Mouse (Mus musculus) midbrain, postnatal 0 days (tissue): ENCODE results near the gene Tlcd2. TPM values are rescaled to one million over a fixed set of nuclear protein-coding genes. Genes with fewer than 3 reads are reported as not detected.
"Not testable (repeated sequence)": the region's sequence is repeated elsewhere in the genome, so short reads cannot be mapped to it uniquely, and the experiment has no call there.

Source experiments
- ATAC-seq: fragments of 200-750 bp; cut with Nextera tagmentation; 2 replicates; pipeline ENCODE4 v1.8.0; 2017; ENCODE audit warnings: moderate number of reproducible peaks, mild to moderate bottlenecking, moderate TSS enrichment, moderate library complexity; ENCODE audit not compliant: low FRiP score
- DNase-seq: peaks from one replicate; pipeline ENCODE4 v3.0.0-alpha.2; 2015; ENCODE audit warnings: low spot score
- H3K27ac ChIP-seq: fragments of 300-500 bp; sonication (generic); 2 replicates; pipeline ENCODE4 v1.5.1; 2014; ENCODE audit warnings: low read depth, mild to moderate bottlenecking, low read length, mixed read lengths
- H3K27me3 ChIP-seq: fragments of 300-500 bp; sonication (generic); 2 replicates; pipeline ENCODE4 v1.6.1; 2014; ENCODE audit warnings: low read length, control low read depth, mixed read lengths; ENCODE audit not compliant: insufficient read depth
- H3K36me3 ChIP-seq: fragments of 300-500 bp; sonication (generic); 2 replicates; pipeline ENCODE4 v1.6.1; 2014; ENCODE audit warnings: low read length, control low read depth, mixed read lengths; ENCODE audit not compliant: insufficient read depth
- H3K4me1 ChIP-seq: fragments of 300-500 bp; sonication (generic); 2 replicates; pipeline ENCODE4 v1.6.1; 2014; ENCODE audit warnings: mild to moderate bottlenecking, control low read depth, antibody characterized with exemption, low read length, mixed read lengths; ENCODE audit not compliant: insufficient read depth
- H3K4me2 ChIP-seq: fragments of 300-500 bp; sonication (generic); 2 replicates; pipeline ENCODE4 v1.6.1; 2014; ENCODE audit warnings: low read depth, mild to moderate bottlenecking, low read length, mixed read lengths; ENCODE audit not compliant: poor library complexity, severe bottlenecking
- H3K4me3 ChIP-seq: fragments of 300-500 bp; sonication (generic); 2 replicates; pipeline ENCODE4 v1.5.1; 2014; ENCODE audit warnings: low read depth, mild to moderate bottlenecking, low read length, moderate library complexity
- H3K9ac ChIP-seq: fragments of 300-500 bp; sonication (generic); replicated peaks from 2 replicates; pipeline ENCODE4 v1.6.1; 2014; ENCODE audit warnings: mild to moderate bottlenecking, low read length, moderate library complexity, mixed read lengths; ENCODE audit not compliant: poor library complexity, severe bottlenecking
- H3K9me3 ChIP-seq: fragments of 300-500 bp; sonication (generic); 2 replicates; pipeline ENCODE4 v1.6.1; 2016; ENCODE audit warnings: low read length, control low read depth
- CTCF ChIP-seq: IDR thresholded peaks from 2 replicates; pipeline ENCODE4 v1.5.1; 2016; ENCODE audit warnings: antibody characterized with exemption, mild to moderate bottlenecking
- WGBS: fragments of 180-500 bp; shearing (Covaris S2); extraction: QIAGEN DNeasy Blood & Tissue Kit; methylation state at CpG from one replicate; pipeline ENCODE4 v1.1.7; 2014; 5-methylcytosine and 5-hydroxymethylcytosine counted together
- polyA plus RNA-seq: library from polyadenylated mRNA; unstranded; fragments of >200 nt; fragmentation: Nextera tagmentation; extraction: Ambion mirVana; gene quantifications from 2 replicates; pipeline ENCODE4 v1.2.1, GENCODE M21; 2015
- total RNA-seq: library from RNA; depleted of rRNA; stranded (reverse); fragments of >200 nt; gene quantifications from 2 replicates; pipeline ENCODE4 v1.2.3, GENCODE M21; 2014

Gene Tlcd2
- total and polyA plus RNA-seq, 2 experiments from 2014 or later: 0.66 to 1.9 TPM

- 93% methylated on average over 8 of the region's 8 CpGs for WGBS
- H3K4me2 ChIP-seq: no peak overlapping the region
- peaks cover 22% of the 10 kb centered on the region for H3K36me3 ChIP-seq
- no peak for DNase-seq
- no peak overlapping the region for H3K9ac ChIP-seq
- H3K27me3 ChIP-seq: no peaks in the 10 kb centered on the region
- H3K4me1 ChIP-seq: peaks cover 13% of the 10 kb centered on the region; the same call in 1 of the 2 replicates
- no peak overlapping the region for H3K4me3 ChIP-seq
- TF ChIP-seq CTCF: no peak
- ATAC-seq: no peak
- no peak overlapping the region for H3K27ac ChIP-seq
- no peaks in the 10 kb centered on the region for H3K9me3 ChIP-seq
Observed at GRCm38 (mm10) chr11:75452081-75452480, 9.4 kb upstream of the Tlcd2 start.

DNA sequence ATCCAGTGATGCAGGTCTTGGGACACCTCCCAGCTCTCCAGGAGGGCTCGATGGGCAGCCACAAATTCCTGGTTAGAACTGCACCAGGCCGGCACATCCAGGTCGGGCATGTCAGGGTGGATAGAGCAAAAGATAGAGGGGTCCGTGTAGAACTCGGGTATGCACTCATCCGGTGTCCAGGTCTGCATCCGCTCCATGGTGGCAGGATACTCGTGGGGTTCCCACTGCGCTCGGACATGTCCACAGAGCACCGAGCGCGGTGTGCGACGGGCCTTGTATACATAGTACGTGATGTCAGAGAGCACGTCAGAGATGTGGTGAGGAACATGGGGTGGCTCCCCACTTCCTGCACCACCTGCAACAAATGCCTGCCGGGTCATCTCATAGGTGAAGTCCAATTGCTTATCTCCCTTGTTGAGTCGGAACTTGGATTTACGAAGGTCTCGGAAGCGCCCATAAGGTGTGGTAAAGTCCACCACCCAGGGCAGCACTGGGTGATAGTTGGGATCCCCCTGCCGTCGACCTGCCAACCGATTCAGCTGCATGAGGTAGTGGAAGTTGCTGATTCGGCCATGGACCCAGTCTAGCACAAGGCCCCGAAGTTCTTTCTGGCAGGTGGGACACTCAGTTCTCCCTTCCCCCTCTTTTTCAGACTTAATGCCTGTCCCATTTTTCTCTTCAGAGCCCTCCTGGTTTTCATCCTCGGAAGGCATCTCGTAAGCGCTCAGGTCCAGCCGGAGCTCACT lies 8.5 kb upstream of the Tlcd2 start:
- Histone ChIP-seq H3K27ac (no peak overlapping the region), H3K4me2 (peak overlapping the region; percentile 100; the same call in 1 of the 2 replicates), H3K4me3 (peak overlapping the region; percentile 73; the same call in 1 of the 2 replicates), H3K9me3 (no peaks in the 10 kb centered on the region), H3K9ac (no peak overlapping the region), H3K27me3 (no peaks in the 10 kb centered on the region), H3K36me3 (peaks cover 14% of the 10 kb centered on the region), H3K4me1 (peaks cover 13% of the 10 kb centered on the region; the same call in 1 of the 2 replicates)
- no peak for TF ChIP-seq CTCF
- DNase-seq (no peak), ATAC-seq (no peak)
- 94% methylated on average over 31 of the region's 31 CpGs for WGBS

DNA sequence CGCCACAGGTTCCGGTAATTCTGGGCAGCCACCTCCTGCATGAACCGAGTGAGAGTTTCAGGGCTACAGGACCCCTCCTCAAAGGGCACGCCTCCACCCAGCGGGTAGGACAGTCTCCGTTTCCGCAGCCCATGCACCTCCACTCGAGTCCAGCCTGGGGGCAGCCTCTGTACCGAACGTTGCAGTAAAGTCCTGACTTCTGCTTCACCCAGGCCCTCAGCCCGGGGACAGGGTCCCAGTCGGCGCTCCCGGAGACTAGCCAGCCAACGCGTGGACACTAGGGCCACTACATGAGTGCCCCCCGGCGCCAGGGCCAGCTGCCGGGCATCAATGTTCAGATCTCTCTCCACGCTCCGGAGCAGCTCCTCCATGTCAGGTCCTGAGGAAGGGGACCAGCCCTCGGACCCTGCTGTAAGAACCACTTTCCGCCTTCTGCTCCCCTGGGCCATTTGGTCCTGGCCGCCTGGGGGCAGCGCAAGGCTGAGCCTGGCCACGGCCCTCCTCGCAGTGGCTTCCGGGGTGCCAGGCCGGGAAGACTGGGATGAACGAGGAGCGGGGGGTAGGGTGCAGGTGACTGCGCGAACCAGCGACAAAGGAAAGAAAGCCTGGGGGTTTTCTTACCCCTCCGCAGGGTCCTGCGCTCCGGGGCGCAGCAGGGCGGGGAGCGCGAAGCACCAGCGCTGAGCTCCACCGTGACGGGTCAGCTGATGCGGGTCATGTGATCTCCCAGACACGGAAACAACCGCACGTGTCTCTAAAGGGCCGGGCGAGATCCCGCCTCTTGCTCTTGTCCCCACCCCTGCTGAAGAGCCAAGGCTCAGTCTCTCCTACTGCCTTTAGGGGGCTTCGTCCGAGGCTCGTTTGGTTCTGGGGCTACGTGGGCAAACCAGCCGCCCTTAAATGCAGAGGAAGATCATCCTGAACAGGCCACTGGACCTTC lies 7.3 kb upstream of the Tlcd2 start, which contains the start of gene Wdr81:
TSS of gene Wdr81 (minus strand) at position 727 of the 940 bp plus-strand sequence.
- Histone ChIP-seq H3K9me3 (no peaks in the 10 kb centered on the region), H3K27ac (peak within 1 kb of the TSS; percentile 34), H3K4me1 (peaks cover 13% of the 10 kb centered on the region; the same call in 1 of the 2 replicates), H3K4me3 (peak within 1 kb of the TSS; percentile 73), H3K4me2 (peak within 1 kb of the TSS; percentile 100), H3K36me3 (peaks cover 4% of the 10 kb centered on the region), H3K9ac (peak within 1 kb of the TSS; percentile 75), H3K27me3 (no peaks in the 10 kb centered on the region)
- peak; percentile 51 for TF ChIP-seq CTCF
- WGBS: 3% methylated on average over 54 of the region's 56 CpGs
- peak; percentile 91 for ATAC-seq
- DNase-seq: peak; percentile 94

DNA sequence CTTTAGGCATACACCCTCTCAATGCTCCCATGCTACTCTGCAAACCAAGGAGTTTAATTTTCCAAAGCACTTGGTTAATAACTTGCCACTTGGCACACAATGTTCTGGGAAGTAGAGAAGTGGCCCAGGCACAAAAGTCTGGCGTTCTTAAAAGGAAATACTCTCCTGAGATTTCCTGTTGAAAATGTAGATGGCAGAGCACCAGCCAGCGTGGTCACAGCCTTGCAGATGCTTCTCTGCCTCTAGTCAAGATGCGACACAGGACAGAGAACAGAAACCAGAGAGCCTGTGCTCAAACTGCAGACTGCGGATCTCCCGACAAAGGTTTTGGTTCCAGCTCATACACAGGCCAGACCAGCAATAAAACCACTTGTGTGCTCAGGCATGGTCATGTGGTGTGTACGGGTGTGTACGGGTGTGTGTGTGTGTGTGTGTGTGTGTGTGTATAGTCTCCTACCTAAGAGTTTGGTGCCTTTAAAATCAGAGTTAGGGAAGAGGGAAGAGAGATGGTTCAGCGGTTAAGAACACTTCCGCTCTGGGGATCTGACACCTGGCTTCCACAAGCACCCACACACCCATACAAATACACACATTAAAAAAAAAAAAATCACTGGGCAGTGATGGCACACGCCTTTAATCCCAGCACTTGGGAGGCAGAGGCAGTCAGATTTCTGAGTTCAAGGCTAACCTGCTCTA lies 6.3 kb upstream of the Tlcd2 start:
- DNase-seq (no peak), ATAC-seq (no peak)
- peak overlapping the region; percentile 34 for H3K27ac ChIP-seq
- H3K9me3 ChIP-seq: no peaks in the 10 kb centered on the region
- H3K9ac ChIP-seq: peak overlapping the region; percentile 75; the same call in 1 of the 2 replicates
- no peaks in the 10 kb centered on the region for H3K27me3 ChIP-seq
- no peak for TF ChIP-seq CTCF
- peak overlapping the region; percentile 73 for H3K4me3 ChIP-seq
- peak overlapping the region; percentile 100 for H3K4me2 ChIP-seq
- 78% methylated on average over 10 of the region's 10 CpGs for WGBS
- H3K4me1 ChIP-seq: peaks cover 19% of the 10 kb centered on the region; the same call in 1 of the 2 replicates
- H3K36me3 ChIP-seq: no peaks in the 10 kb centered on the region

DNA sequence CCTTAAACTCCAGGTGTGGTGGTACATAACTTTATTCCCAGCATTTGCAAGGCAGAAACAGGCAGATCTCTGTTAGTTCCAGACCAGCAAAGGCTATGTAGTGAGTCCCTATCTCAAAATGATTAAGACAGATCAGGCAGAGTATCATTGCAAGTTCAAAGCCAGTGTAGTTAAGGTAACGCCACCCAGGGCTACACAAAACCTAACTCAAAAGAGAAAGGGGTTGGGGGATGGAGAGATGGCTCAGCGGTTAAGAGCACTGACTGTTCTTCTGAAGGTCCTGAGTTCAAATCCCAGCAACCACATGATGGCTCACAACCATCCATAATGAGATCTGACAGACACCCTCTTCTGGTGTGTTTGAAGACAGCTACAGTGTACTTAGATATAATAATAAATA lies 5.5 kb upstream of the Tlcd2 start:
- not testable (repeated sequence) for H3K36me3 ChIP-seq, H3K9me3 ChIP-seq, H3K27ac ChIP-seq, DNase-seq, ATAC-seq, H3K4me3 ChIP-seq, H3K27me3 ChIP-seq, H3K9ac ChIP-seq, H3K4me2 ChIP-seq
- peaks cover 21% of the 10 kb centered on the region; the same call in 1 of the 2 replicates for H3K4me1 ChIP-seq
- 93% methylated on average over 2 of the region's 2 CpGs for WGBS
